Mouse (Mus musculus) CH12.LX (cell line): ENCODE measurements around the gene Rpl23. TPM values are rescaled to one million over a fixed set of nuclear protein-coding genes. Genes with fewer than 3 reads are reported as not detected.

Experiments used
- DNase-seq: peaks from one replicate; pipeline ENCODE4 v3.0.0-alpha.2; 2013; ENCODE audit errors: extremely low read depth
- H3K27ac ChIP-seq: 2 replicates; pipeline ENCODE4 v1.5.1; 2012; ENCODE audit warnings: low read depth, mild to moderate bottlenecking, control low read depth, moderate library complexity; ENCODE audit not compliant: insufficient read depth
- H3K27me3 ChIP-seq: replicated peaks from 2 replicates; pipeline ENCODE3; 2012; ENCODE audit warnings: inconsistent platforms
- H3K36me3 ChIP-seq, 2 experiments: replicated peaks in 1 of 2; 2 replicates each; pipeline versions ENCODE3 to v1.6.1; 2012; ENCODE audit warnings: inconsistent platforms in 1 of 2, low read length in 1 of 2, mild to moderate bottlenecking in 1 of 2, mixed read lengths in 1 of 2, moderate library complexity in 1 of 2; ENCODE audit not compliant: control insufficient read depth in 1 of 2, insufficient read depth in 1 of 2
- H3K4me1 ChIP-seq, 2 experiments: 2 replicates each; pipeline ENCODE4 v1.6.1; 2012; ENCODE audit warnings: inconsistent platforms in 1 of 2, moderate library complexity in 1 of 2; ENCODE audit not compliant: insufficient read depth in 2 of 2, control insufficient read depth in 1 of 2
- H3K4me2 ChIP-seq: 2 replicates; pipeline ENCODE4 v1.6.1; 2012; ENCODE audit warnings: low read depth, mild to moderate bottlenecking, control low read depth; ENCODE audit not compliant: poor library complexity, insufficient read depth, severe bottlenecking
- H3K4me3 ChIP-seq, 3 experiments: fragments of 150-350 bp in 1 of 3; sonication (generic) in 1 of 3; replicated peaks in 1 of 3; 2 replicates each; pipeline versions ENCODE3 to v1.5.1; 2011 to 2012; ENCODE audit warnings: low read depth in 2 of 3, low read length in 2 of 3, mild to moderate bottlenecking in 2 of 3, moderate library complexity in 2 of 3, control low read depth in 1 of 3, improper control_type of control experiment in 1 of 3, inconsistent platforms in 1 of 3, mixed read lengths in 1 of 3; ENCODE audit not compliant: poor library complexity in 1 of 3
- H3K79me2 ChIP-seq: replicated peaks from 2 replicates; pipeline ENCODE4 v1.6.1; 2012; ENCODE audit warnings: mild to moderate bottlenecking, moderate library complexity; ENCODE audit not compliant: control insufficient read depth, poor library complexity, insufficient read depth, severe bottlenecking; ENCODE audit errors: extremely low read depth
- H3K9ac ChIP-seq: 2 replicates; pipeline ENCODE4 v1.6.1; 2012; ENCODE audit warnings: low read depth, mild to moderate bottlenecking, control low read depth, moderate library complexity; ENCODE audit not compliant: insufficient read depth
- H3K9me3 ChIP-seq: replicated peaks from 2 replicates; pipeline ENCODE3; 2012; ENCODE audit warnings: low read length, inconsistent platforms, mixed read lengths
- CHD1 ChIP-seq: IDR thresholded peaks from 2 replicates; pipeline ENCODE4 v1.6.1; 2012; ENCODE audit warnings: low read depth, low read length, improper control_type of control experiment, inconsistent platforms
- CTCF ChIP-seq, 2 experiments: IDR thresholded peaks in 1 of 2; conservative IDR thresholded peaks in 1 of 2; 2 replicates each; pipeline ENCODE4 v1.5.1; 2011 to 2012; ENCODE audit warnings: low read depth in 2 of 2, low read length in 2 of 2, improper control_type of control experiment in 1 of 2, inconsistent platforms in 1 of 2, mild to moderate bottlenecking in 1 of 2, moderate library complexity in 1 of 2
- ELF1 ChIP-seq: IDR thresholded peaks from 2 replicates; pipeline ENCODE4 v1.6.1; 2014; ENCODE audit warnings: low read depth, mild to moderate bottlenecking, inconsistent platforms, low read length, improper control_type of control experiment
- ETS1 ChIP-seq: conservative IDR thresholded peaks from 2 replicates; pipeline ENCODE4 v1.6.1; 2012; ENCODE audit warnings: low read depth, mild to moderate bottlenecking, inconsistent platforms, low read length, improper control_type of control experiment, moderate library complexity
- GABPA ChIP-seq: IDR thresholded peaks from 2 replicates; pipeline ENCODE4 v1.6.1; 2012; ENCODE audit warnings: low read depth, low read length, improper control_type of control experiment, inconsistent platforms; ENCODE audit not compliant: insufficient replicate concordance
- IRF4 ChIP-seq: IDR thresholded peaks from 2 replicates; pipeline ENCODE4 v1.6.1; 2014; ENCODE audit warnings: low read depth, mild to moderate bottlenecking, inconsistent platforms, low read length, improper control_type of control experiment
- JUN ChIP-seq: IDR thresholded peaks from 2 replicates; pipeline ENCODE4 v1.6.1; 2011; ENCODE audit warnings: low read depth, mild to moderate bottlenecking, low read length, improper control_type of control experiment, moderate library complexity; ENCODE audit not compliant: insufficient read depth
- JUND ChIP-seq: conservative IDR thresholded peaks from 2 replicates; pipeline ENCODE4 v1.6.1; 2011; ENCODE audit warnings: low read depth, low read length, improper control_type of control experiment
- KAT2A ChIP-seq: IDR thresholded peaks from 2 replicates; pipeline ENCODE4 v1.6.1; 2012; ENCODE audit warnings: low read length, improper control_type of control experiment, inconsistent platforms; ENCODE audit not compliant: insufficient replicate concordance
- MAX ChIP-seq: IDR thresholded peaks from 2 replicates; pipeline ENCODE4 v1.6.1; 2011; ENCODE audit warnings: low read length, improper control_type of control experiment
- MAZ ChIP-seq: IDR thresholded peaks from 2 replicates; pipeline ENCODE4 v1.6.1; 2012; ENCODE audit warnings: low read depth, mild to moderate bottlenecking, inconsistent platforms, low read length, improper control_type of control experiment, moderate library complexity
- MEF2A ChIP-seq: IDR thresholded peaks from 2 replicates; pipeline ENCODE4 v1.6.1; 2014; ENCODE audit warnings: low read depth, mild to moderate bottlenecking, inconsistent platforms, low read length, improper control_type of control experiment, borderline replicate concordance
- MXI1 ChIP-seq: IDR thresholded peaks from 2 replicates; pipeline ENCODE4 v1.6.1; 2011; ENCODE audit warnings: mild to moderate bottlenecking, low read depth, low read length, improper control_type of control experiment
- MYC ChIP-seq: IDR thresholded peaks from 2 replicates; pipeline ENCODE4 v1.6.1; 2011; ENCODE audit warnings: low read depth, mild to moderate bottlenecking, improper control_type of control experiment, low read length
- NELFE ChIP-seq: IDR thresholded peaks from 2 replicates; pipeline ENCODE4 v1.6.1; 2011; ENCODE audit warnings: low read depth, low read length, improper control_type of control experiment
- NRF1 ChIP-seq: IDR thresholded peaks from 2 replicates; pipeline ENCODE4 v1.6.1; 2014; ENCODE audit warnings: low read depth, mild to moderate bottlenecking, inconsistent platforms, low read length, improper control_type of control experiment, moderate library complexity
- PAX5 ChIP-seq: IDR thresholded peaks from 2 replicates; pipeline ENCODE4 v1.6.1; 2012; ENCODE audit warnings: low read length, inconsistent platforms, mixed read lengths
- POLR2A ChIP-seq: IDR thresholded peaks from 2 replicates; pipeline ENCODE4 v1.6.1; 2011; ENCODE audit warnings: low read depth, mild to moderate bottlenecking, improper control_type of control experiment, low read length
- POLR2AphosphoS2 ChIP-seq: IDR thresholded peaks from 2 replicates; pipeline ENCODE4 v1.6.1; 2011; ENCODE audit warnings: low read depth, low read length, improper control_type of control experiment
- RAD21 ChIP-seq: IDR thresholded peaks from 2 replicates; pipeline ENCODE4 v1.6.1; 2011; ENCODE audit warnings: low read depth, mild to moderate bottlenecking, low read length, improper control_type of control experiment, moderate library complexity
- RCOR1 ChIP-seq: conservative IDR thresholded peaks from 2 replicates; pipeline ENCODE4 v1.6.1; 2012; ENCODE audit warnings: low read depth, mild to moderate bottlenecking, inconsistent platforms, low read length, improper control_type of control experiment
- SIN3A ChIP-seq: IDR thresholded peaks from 2 replicates; pipeline ENCODE4 v1.6.1; 2012; ENCODE audit warnings: low read length, improper control_type of control experiment, inconsistent platforms
- SMC3 ChIP-seq: IDR thresholded peaks from 2 replicates; pipeline ENCODE4 v1.6.1; 2011; ENCODE audit warnings: low read depth, low read length, improper control_type of control experiment
- TCF12 ChIP-seq: IDR thresholded peaks from 2 replicates; pipeline ENCODE4 v1.6.1; 2014; ENCODE audit warnings: low read depth, mild to moderate bottlenecking, inconsistent platforms, low read length, improper control_type of control experiment
- USF1 ChIP-seq: IDR thresholded peaks from 2 replicates; pipeline ENCODE4 v1.6.1; 2014; ENCODE audit warnings: low read depth, mild to moderate bottlenecking, inconsistent platforms, low read length, improper control_type of control experiment
- USF2 ChIP-seq: conservative IDR thresholded peaks from 2 replicates; pipeline ENCODE4 v1.6.1; 2011; ENCODE audit warnings: low read depth, low read length, improper control_type of control experiment
- ZC3H11A ChIP-seq: IDR thresholded peaks from 2 replicates; pipeline ENCODE4 v1.6.1; 2012; ENCODE audit warnings: low read depth, mild to moderate bottlenecking, inconsistent platforms, low read length, improper control_type of control experiment
- ZKSCAN1 ChIP-seq: IDR thresholded peaks from 2 replicates; pipeline ENCODE4 v1.6.1; 2012; ENCODE audit warnings: low read depth, inconsistent platforms, low read length, improper control_type of control experiment, borderline replicate concordance
- dilution Hi-C: fragments of 300-500 bp; cut with MboI; formaldehyde crosslinking; loops from 2 replicates; pipeline ENCODE4 v1.14.3; 2020; ENCODE audit warnings: low sequenced_read_pairs; ENCODE audit not compliant: extremely low pct_unique_long_range_greater_than_20kb, extremely low pct_ligation_motif_present
- in situ Hi-C: fragments of 300-500 bp; cut with MboI; formaldehyde crosslinking; loops from 3 replicates; pipeline ENCODE4 v1.14.3; 2019; ENCODE audit warnings: low sequenced_read_pairs, low pct_ligation_motif_present, low pct_unique_long_range_greater_than_20kb, mixed read lengths
- polyA plus RNA-seq: library from polyadenylated mRNA; unstranded; fragments of >175 nt; gene quantifications from 2 replicates; pipeline ENCODE4 v1.2.1, GENCODE M21; 2012; ENCODE audit warnings: low read depth; ENCODE audit not compliant: insufficient read length
- total RNA-seq, 2 experiments: library from RNA; depleted of rRNA; stranded (reverse); fragments of 300-350 nt in 1 of 2; fragments of >200 nt in 1 of 2; gene quantifications; 2 replicates each; pipeline ENCODE4 v1.2.3; 2012 to 2014

Gene Rpl23
- total and polyA plus RNA-seq, 3 experiments, result 1,387 to 2,073 (median 1,878) TPM

- Histone ChIP-seq H3K9me3 (no peaks in the 10 kb centered on the region), H3K4me2 (no peak overlapping the region), H3K9ac (no peak overlapping the region), H3K36me3 (peaks cover 0 to 82% of the 10 kb centered on the region in 2 experiments), H3K4me3 (no peak overlapping the region), H3K27me3 (no peaks in the 10 kb centered on the region), H3K79me2 (no peaks in the 10 kb centered on the region), H3K27ac (no peak overlapping the region), H3K4me1 (peaks cover 10 to 70% of the 10 kb centered on the region in 2 experiments)
- TF ChIP-seq POLR2A (no peak), MYC (no peak), ETS1 (no peak), MAZ (no peak), MAX (no peak), SMC3 (no peak), RAD21 (no peak), USF2 (no peak), KAT2A (no peak), JUND (no peak), ZKSCAN1 (no peak), USF1 (no peak), JUN (no peak), TCF12 (no peak), ELF1 (no peak), POLR2AphosphoS2 (no peak), GABPA (no peak), IRF4 (no peak), NELFE (no peak)
- no peak for DNase-seq
- in situ Hi-C loops (no loop called here), dilution Hi-C loops (no loop called here)
Observed at GRCm38 (mm10) chr11:97813746-97814515, 31.7 kb upstream of the Rpl23 start.

- in situ Hi-C loops, result no loop called here
- Histone ChIP-seq H3K4me1 (peaks cover 15 to 70% of the 10 kb centered on the region in 2 experiments), H3K36me3 (peaks cover 0 to 82% of the 10 kb centered on the region in 2 experiments)
Observed at GRCm38 (mm10) chr11:97813085-97813484, 30.8 kb upstream of the Rpl23 start.

More at GRCm38 (mm10) chr11:97813085-97813484, 30.8 kb upstream of the Rpl23 start:
- Histone ChIP-seq H3K27me3 (no peaks in the 10 kb centered on the region), H3K9me3 (no peaks in the 10 kb centered on the region), H3K79me2 (no peaks in the 10 kb centered on the region), H3K4me2 (no peak overlapping the region), H3K27ac (no peak overlapping the region), H3K4me3 (no peak overlapping the region), H3K9ac (no peak overlapping the region)
- no peak for DNase-seq
- dilution Hi-C loops, result no loop called here
- no peak for TF ChIP-seq TCF12
- no peak for TF ChIP-seq MAX
- no peak for TF ChIP-seq NRF1
- TF ChIP-seq CHD1, result no peak
- TF ChIP-seq SMC3, result no peak
- TF ChIP-seq MXI1, result no peak
- no peak for TF ChIP-seq SIN3A
- no peak for TF ChIP-seq ETS1
- TF ChIP-seq RCOR1, result no peak
- TF ChIP-seq IRF4, result no peak
- no peak for TF ChIP-seq JUN
- no peak for TF ChIP-seq ZC3H11A
- TF ChIP-seq PAX5, result no peak
- no peak for TF ChIP-seq MEF2A
- TF ChIP-seq CTCF (conservative IDR thresholded peaks at IDR 0.05 in 1 of 2, IDR thresholded peaks at IDR 0.05 in 1 of 2; ENCODE audit: low read depth in 2 of 2, low read length in 2 of 2), result no peak
- TF ChIP-seq MYC, result no peak
- TF ChIP-seq KAT2A, result no peak
